Mouse (Mus musculus) small intestine, adult 2 months (tissue): Measurements from ENCODE around the gene Cpsf7. TPM values are rescaled to one million over a fixed set of nuclear protein-coding genes. Genes with fewer than 3 reads are reported as not detected.

Source experiments
- H3K27ac ChIP-seq: fragments of 200-500 bp; 2 replicates; pipeline ENCODE4 v1.5.1; 2012; ENCODE audit warnings: low read depth, low read length, control low read depth, inconsistent platforms; ENCODE audit not compliant: insufficient read depth
- H3K27me3 ChIP-seq: fragments of 200-500 bp; 2 replicates; pipeline ENCODE4 v1.6.1; 2012; ENCODE audit warnings: mild to moderate bottlenecking, moderate library complexity, low read length, inconsistent platforms; ENCODE audit not compliant: control insufficient read depth, insufficient read depth
- H3K36me3 ChIP-seq: fragments of 200-500 bp; 2 replicates; pipeline ENCODE4 v1.6.1; 2012; ENCODE audit warnings: mild to moderate bottlenecking, low read length, control low read depth, inconsistent platforms; ENCODE audit not compliant: control insufficient read depth, insufficient read depth
- H3K4me1 ChIP-seq: fragments of 200-500 bp; 2 replicates; pipeline ENCODE4 v1.6.1; 2012; ENCODE audit warnings: low read length, inconsistent platforms, mixed read lengths; ENCODE audit not compliant: control insufficient read depth, insufficient read depth, insufficient read length
- H3K4me3 ChIP-seq: fragments of 200-500 bp; 2 replicates; pipeline ENCODE4 v1.5.1; 2012; ENCODE audit warnings: low read depth, mild to moderate bottlenecking, control low read depth, inconsistent platforms, low read length, moderate library complexity
- CTCF ChIP-seq: fragments of 200-500 bp; IDR thresholded peaks from 2 replicates; pipeline ENCODE4 v1.5.1; 2012; ENCODE audit warnings: low read depth, mild to moderate bottlenecking, control low read depth, inconsistent platforms, low read length, moderate library complexity, mixed read lengths; ENCODE audit not compliant: insufficient replicate concordance, insufficient read length; ENCODE audit errors: extremely low read depth
- POLR2A ChIP-seq: fragments of 200-500 bp; IDR thresholded peaks from 2 replicates; pipeline ENCODE4 v1.6.1; 2012; ENCODE audit warnings: low read depth, mild to moderate bottlenecking, control low read depth, inconsistent platforms, low read length, moderate library complexity
- WGBS: fragments of 180-500 bp; shearing (Covaris S2); methylation state at CpG from one replicate; pipeline ENCODE4 v1.1.7; 2018; 5-methylcytosine and 5-hydroxymethylcytosine counted together
- polyA plus RNA-seq: library from polyadenylated mRNA; depleted of rRNA; stranded (reverse); fragments of >200 nt; gene quantifications from 2 replicates; pipeline ENCODE4 v1.2.3, GENCODE M21; 2012

The Cpsf7 gene
- polyA plus RNA-seq, 1 experiment: 24.9 TPM

- H3K36me3 ChIP-seq: peaks cover 33% of the 10 kb centered on the region
- TF ChIP-seq CTCF: no peak
- TF ChIP-seq POLR2A: no peak
- H3K27me3 ChIP-seq: no peaks in the 10 kb centered on the region
- no peak overlapping the region for H3K27ac ChIP-seq
- no peaks in the 10 kb centered on the region for H3K4me1 ChIP-seq
- no peak overlapping the region for H3K4me3 ChIP-seq
- 89% methylated on average over 8 of the region's 8 CpGs for WGBS
Observed at GRCm38 (mm10) chr19:10500581-10500980, 24.5 kb upstream of the Cpsf7 start.

GRCm38 (mm10) chr19:10502571-10502970 is 22.5 kb upstream of the Cpsf7 start:
- Histone ChIP-seq H3K27me3 (no peaks in the 10 kb centered on the region), H3K36me3 (peaks cover 40% of the 10 kb centered on the region), H3K4me1 (no peaks in the 10 kb centered on the region), H3K27ac (no peak overlapping the region), H3K4me3 (no peak overlapping the region)
- TF ChIP-seq CTCF: peak; percentile 95; the same call in 1 of the 2 replicates
- TF ChIP-seq POLR2A: no peak
- 9% methylated on average over 4 of the region's 4 CpGs for WGBS

DNA sequence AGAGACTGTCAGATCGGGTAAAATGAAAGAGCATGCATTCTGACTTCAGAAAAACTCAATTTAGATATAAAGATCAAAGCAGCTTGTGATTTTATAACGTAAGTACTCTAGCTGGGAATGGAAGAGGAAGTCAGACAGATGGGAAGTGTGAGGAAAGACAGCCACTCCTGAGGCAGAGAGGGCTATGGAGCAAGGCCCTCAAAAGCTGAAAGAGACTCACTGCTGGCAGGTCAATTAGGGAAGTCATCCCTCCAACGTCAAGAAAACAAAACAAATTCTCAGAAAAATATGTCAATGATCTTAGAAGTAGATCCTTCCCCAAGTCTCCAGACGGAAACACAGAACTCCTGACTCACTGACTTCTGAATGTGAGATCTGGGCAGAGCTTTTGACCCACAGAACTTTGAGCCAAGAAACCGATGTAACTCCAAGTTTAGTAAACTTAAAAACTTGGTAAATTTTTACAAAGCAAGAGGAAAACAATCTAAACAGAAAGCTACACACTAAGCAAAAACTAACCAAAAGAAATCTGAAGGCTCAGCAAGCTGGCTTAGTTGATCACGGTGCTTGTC is 14.2 kb upstream of the Cpsf7 start:
- no peak for TF ChIP-seq POLR2A
- no peak for TF ChIP-seq CTCF
- WGBS: 66% methylated on average over 6 of the region's 6 CpGs
- Histone ChIP-seq H3K36me3 (peaks cover 43% of the 10 kb centered on the region), H3K27me3 (no peaks in the 10 kb centered on the region), H3K4me3 (no peak overlapping the region), H3K27ac (no peak overlapping the region), H3K4me1 (no peaks in the 10 kb centered on the region)

GRCm38 (mm10) chr19:10520355-10520754 is 4.7 kb upstream of the Cpsf7 start:
- Histone ChIP-seq H3K27ac (no peak overlapping the region), H3K36me3 (peaks cover 20% of the 10 kb centered on the region), H3K4me1 (no peaks in the 10 kb centered on the region), H3K27me3 (no peaks in the 10 kb centered on the region), H3K4me3 (no peak overlapping the region)
- TF ChIP-seq POLR2A (no peak), CTCF (0 out of 2 replicates have a peak, but pooled peaks have one; percentile 8)
- 66% methylated on average over 1 of the region's 1 CpGs for WGBS

- no peak for TF ChIP-seq POLR2A
- TF ChIP-seq CTCF: no peak
- Histone ChIP-seq H3K4me1 (no peaks in the 10 kb centered on the region), H3K27ac (no peak overlapping the region), H3K36me3 (peaks cover 7% of the 10 kb centered on the region; the same call in 1 of the 2 replicates), H3K4me3 (no peak overlapping the region), H3K27me3 (no peaks in the 10 kb centered on the region)
- 47% methylated on average over 1 of the region's 1 CpGs for WGBS
Observed at GRCm38 (mm10) chr19:10521926-10522325, 3.1 kb upstream of the Cpsf7 start.

- 45% methylated on average over 5 of the region's 5 CpGs for WGBS
- no peaks in the 10 kb centered on the region for H3K27me3 ChIP-seq
- TF ChIP-seq POLR2A: no peak
- TF ChIP-seq CTCF: no peak
- H3K27ac ChIP-seq: no peak overlapping the region
- no peaks in the 10 kb centered on the region for H3K4me1 ChIP-seq
- H3K36me3 ChIP-seq: peaks cover 5% of the 10 kb centered on the region; the same call in 1 of the 2 replicates
- H3K4me3 ChIP-seq: no peak overlapping the region
Observed at GRCm38 (mm10) chr19:10523483-10524080, 1.5 kb upstream of the Cpsf7 start.

- TF ChIP-seq CTCF (no peak), POLR2A (0 out of 2 replicates have a peak, but pooled peaks have one; percentile 72)
Observed at GRCm38 (mm10) chr19:10524784-10525105, 321 bp upstream of the Cpsf7 start.

More at GRCm38 (mm10) chr19:10524784-10525105, 321 bp upstream of the Cpsf7 start:
- H3K4me1 ChIP-seq: no peaks in the 10 kb centered on the region
- H3K4me3 ChIP-seq: peak overlapping the region; percentile 99
- H3K27me3 ChIP-seq: no peaks in the 10 kb centered on the region
- under 1% methylated on average over 19 of the region's 19 CpGs for WGBS
- peak overlapping the region; percentile 83 for H3K27ac ChIP-seq
- H3K36me3 ChIP-seq: peaks cover 8% of the 10 kb centered on the region
